Comparison of ENCODE assay signal across 8 mouse cellular contexts in the genomic region with DNA sequence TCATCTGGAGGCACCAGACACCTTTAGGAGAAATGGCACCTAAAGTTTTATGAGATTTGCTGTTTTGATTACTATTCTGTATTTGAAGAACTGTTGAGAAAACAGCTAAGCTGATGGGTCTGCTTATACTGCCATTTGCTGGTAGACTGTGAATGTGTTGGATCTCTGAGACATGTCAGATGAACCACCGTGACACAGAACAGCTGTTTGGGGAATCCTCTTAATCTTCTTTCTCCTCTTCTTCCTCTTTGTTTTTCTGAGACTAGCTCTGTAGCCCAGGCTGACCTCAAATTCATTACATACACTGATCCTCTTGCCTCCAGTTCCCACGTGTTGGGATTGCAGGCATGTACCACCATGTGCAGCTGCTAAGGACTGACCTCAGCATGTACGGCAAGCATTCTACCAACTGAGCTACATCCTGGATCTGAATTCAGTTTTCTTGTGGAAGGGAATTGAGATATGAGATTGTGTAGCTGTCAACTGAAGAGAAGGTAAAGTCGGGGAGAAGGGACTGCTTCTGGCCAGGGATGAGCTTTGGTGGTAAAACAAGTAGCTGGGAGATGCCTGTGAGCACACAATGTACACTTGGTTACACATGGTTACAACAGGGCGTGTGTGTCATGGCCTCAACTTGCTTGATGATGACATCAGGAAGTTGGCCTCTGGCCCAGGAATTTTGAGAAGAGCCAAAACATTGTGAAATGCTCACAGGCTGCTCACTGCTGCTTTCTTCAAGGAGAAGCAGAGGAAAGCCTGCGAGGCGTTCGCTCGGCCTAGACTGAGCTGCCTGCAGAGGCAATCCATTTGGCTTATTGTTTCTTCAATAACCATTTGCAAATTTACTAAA. TPM values are rescaled to one million over a fixed set of nuclear protein-coding genes. Genes with fewer than 3 reads are reported as not detected.
DNase-seq lines count a peak whose midpoint lies in the region; ATAC-seq and TF ChIP-seq lines count a peak whose summit lies in the region.
"Had no signal": no experiment of that assay in that cellular context is flagged by ENCODE, and none has a peak within 500 bp of the region (broad histone marks: within the 10 kb centered on the region; RNA-seq: fewer than 3 reads in every experiment).

No protein-coding gene starts in this region.

- no peak overlapping the region for H3K9ac ChIP-seq in heart, postnatal 0 days (replicated peaks; ENCODE audit: low read depth, low read length)
- no peak overlapping the region for H3K9ac ChIP-seq in liver, embryonic 15.5 days
- H3K9ac ChIP-seq: midbrain, embryonic 12.5 days had no signal

- peak overlapping the region; percentile 44 for H3K27ac ChIP-seq in heart, postnatal 0 days (ENCODE audit: low read depth)
- H3K27ac ChIP-seq in liver, embryonic 15.5 days (replicated peaks) = no peak overlapping the region; the same call in 1 of the 2 replicates
- H3K27ac ChIP-seq: midbrain, embryonic 12.5 days had no signal

- no peaks in the 10 kb centered on the region for H3K36me3 ChIP-seq in heart, postnatal 0 days (replicated peaks; ENCODE audit: control insufficient read depth, insufficient read depth, low read length)
- H3K36me3 ChIP-seq in liver, embryonic 15.5 days (replicated peaks) = no peaks in the 10 kb centered on the region
- H3K36me3 ChIP-seq: midbrain, embryonic 12.5 days had no signal

- no peak overlapping the region for H3K4me3 ChIP-seq in heart, postnatal 0 days (ENCODE audit: low read depth, low read length)
- H3K4me3 ChIP-seq in liver, embryonic 15.5 days (replicated peaks) = no peak overlapping the region
- H3K4me3 ChIP-seq: midbrain, embryonic 12.5 days had no signal

- peak; percentile 84 for ATAC-seq in common myeloid progenitor, adult 5-6 weeks (replicated peaks; ENCODE audit: low read depth, poor library complexity, severe bottlenecking)
- peak; percentile 89 for ATAC-seq in heart, postnatal 0 days (ENCODE audit: insufficient read depth, low read depth)
- peak; percentile 62 for ATAC-seq in liver, embryonic 15.5 days (ENCODE audit: insufficient read depth)

- 0 out of 2 replicates have a peak, but pooled peaks have one; percentile 39 for TF ChIP-seq EP300 in heart, postnatal 0 days (IDR thresholded peaks at IDR 0.05; ENCODE audit: low read depth)

- no peaks in the 10 kb centered on the region for H3K27me3 ChIP-seq in heart, postnatal 0 days (ENCODE audit: control insufficient read depth, insufficient read depth, low read length)
- H3K27me3 ChIP-seq in liver, embryonic 15.5 days = no peaks in the 10 kb centered on the region
- H3K27me3 ChIP-seq: midbrain, embryonic 12.5 days had no signal

- H3K9me3 ChIP-seq in heart, postnatal 0 days (replicated peaks; ENCODE audit: control insufficient read depth, low read length) = no peaks in the 10 kb centered on the region
- no peaks in the 10 kb centered on the region for H3K9me3 ChIP-seq in liver, embryonic 15.5 days (replicated peaks)
- H3K9me3 ChIP-seq: midbrain, embryonic 12.5 days had no signal

- 42% methylated on average over 9 of the region's 9 CpGs for WGBS in heart, postnatal 0 days
- 45% methylated on average over 9 of the region's 9 CpGs for WGBS in liver, embryonic 15.5 days (ENCODE audit: insufficient replicate concordance)

- TF ChIP-seq CTCF in heart, postnatal 0 days (IDR thresholded peaks at IDR 0.05; ENCODE audit: low read depth) = no peak

- no peaks in the 10 kb centered on the region for H3K4me1 ChIP-seq in heart, postnatal 0 days (ENCODE audit: control insufficient read depth, insufficient read depth)
- H3K4me1 ChIP-seq in liver, embryonic 15.5 days (replicated peaks) = no peaks in the 10 kb centered on the region
- H3K4me1 ChIP-seq: midbrain, embryonic 12.5 days had no signal

- DNase-seq in 3T3-L1 (ENCODE audit: low read depth, low spot score) (peak; percentile 100), MN1 (ENCODE audit: low spot score) (peak; percentile 83)
- DNase-seq in heart, postnatal 0 days (ENCODE audit: low spot score) = peak; percentile 69
- DNase-seq in spleen, postnatal 36 days (ENCODE audit: low spot score in 2 of 2) = peak; percentile 54 to 66
- no peak for DNase-seq in thymus, postnatal 10 days (ENCODE audit: low spot score in 2 of 2)

- no peak overlapping the region for H3K4me2 ChIP-seq in heart, postnatal 0 days (ENCODE audit: low read depth, low read length)
- no peak overlapping the region for H3K4me2 ChIP-seq in liver, embryonic 15.5 days
- H3K4me2 ChIP-seq: midbrain, embryonic 12.5 days had no signal

RNA-seq across cellular contexts. Expression of gene Tas2r143, which starts 3.9 kb away (rescaled TPM):
- not detected in 2 replicates for total RNA-seq in common myeloid progenitor, adult 5-6 weeks (2017)
- not detected in 2 replicates for total RNA-seq in heart, postnatal 0 days (2014; rRNA removed; ENCODE audit: low replicate concordance)
- polyA plus RNA-seq in heart, postnatal 0 days (2015; fragmentation: Nextera tagmentation; extraction: Ambion mirVana) = not detected in 2 replicates
- not detected in 2 replicates for polyA plus RNA-seq in liver, embryonic 15.5 days (2015; fragmentation: Nextera tagmentation; extraction: Ambion mirVana)
- polyA plus RNA-seq: midbrain, embryonic 12.5 days had no signal

RNA-seq across cellular contexts. Expression of gene Tas2r135, which starts 9.0 kb away (rescaled TPM):
- not detected in 2 replicates for total RNA-seq in common myeloid progenitor, adult 5-6 weeks (2017)
- not detected in 2 replicates for total RNA-seq in heart, postnatal 0 days (2014; rRNA removed; ENCODE audit: low replicate concordance)
- polyA plus RNA-seq in heart, postnatal 0 days (2015; fragmentation: Nextera tagmentation; extraction: Ambion mirVana) = not detected in 2 replicates
- not detected in 2 replicates for polyA plus RNA-seq in liver, embryonic 15.5 days (2015; fragmentation: Nextera tagmentation; extraction: Ambion mirVana)
- polyA plus RNA-seq: midbrain, embryonic 12.5 days had no signal

RNA-seq across cellular contexts. Expression of gene Epha1, which starts 23.1 kb away (rescaled TPM):
- 1.8 TPM in 1 of 2 replicates, not detected in the other for total RNA-seq in common myeloid progenitor, adult 5-6 weeks (2017)
- total RNA-seq in heart, postnatal 0 days (2014; rRNA removed; ENCODE audit: low replicate concordance) = 0.35 TPM in 1 of 2 replicates, not detected in the other
- 0.33 and 0.48 TPM in 2 replicates for polyA plus RNA-seq in heart, postnatal 0 days (2015; fragmentation: Nextera tagmentation; extraction: Ambion mirVana)
- polyA plus RNA-seq in liver, embryonic 15.5 days (2015; fragmentation: Nextera tagmentation; extraction: Ambion mirVana) = 6.2 and 6.7 TPM in 2 replicates

RNA-seq across cellular contexts. Expression of gene Tas2r126, which starts 38.1 kb away (rescaled TPM):
- total RNA-seq in common myeloid progenitor, adult 5-6 weeks (2017) = not detected in 2 replicates
- not detected in 2 replicates for total RNA-seq in heart, postnatal 0 days (2014; rRNA removed; ENCODE audit: low replicate concordance)
- not detected in 2 replicates for polyA plus RNA-seq in heart, postnatal 0 days (2015; fragmentation: Nextera tagmentation; extraction: Ambion mirVana)
- polyA plus RNA-seq in liver, embryonic 15.5 days (2015; fragmentation: Nextera tagmentation; extraction: Ambion mirVana) = not detected in 2 replicates
- polyA plus RNA-seq: midbrain, embryonic 12.5 days had no signal

RNA-seq across cellular contexts. Expression of gene Zyx, which starts 46.8 kb away (rescaled TPM):
- 34.5 and 48.0 TPM in 2 replicates for total RNA-seq in common myeloid progenitor, adult 5-6 weeks (2017)
- 96.2 and 140 TPM in 2 replicates for total RNA-seq in heart, postnatal 0 days (2014; rRNA removed; ENCODE audit: low replicate concordance)
- polyA plus RNA-seq in heart, postnatal 0 days (2015; fragmentation: Nextera tagmentation; extraction: Ambion mirVana) = 86.4 and 89.9 TPM in 2 replicates
- polyA plus RNA-seq in liver, embryonic 15.5 days (2015; fragmentation: Nextera tagmentation; extraction: Ambion mirVana) = 39.7 and 41.9 TPM in 2 replicates

Comparison
In these comparisons a context has a peak if more than half of its experiments do, and no peak if none do; other contexts are left out.
1. DNase-seq: peak in 3T3-L1 (single experiment), MN1 (single experiment), heart, postnatal 0 days (single experiment) and spleen, postnatal 36 days (2 of 2); none in thymus, postnatal 10 days (0 of 2).
2. Peak in every context shown above with its lines, with median percentiles within 50 percentile points of each other: ATAC-seq.